Mouse (Mus musculus) liver, embryonic 14.5 days (tissue): ENCODE results near the gene Bdkrb2.

Source experiments
- CTCF ChIP-seq: IDR thresholded peaks from 2 replicates; pipeline ENCODE4 v1.5.1; 2016; ENCODE audit warnings: antibody characterized with exemption, low read depth, control low read depth
- EP300 ChIP-seq: IDR thresholded peaks from 2 replicates; pipeline ENCODE4 v1.6.1; 2016; ENCODE audit warnings: antibody characterized with exemption, low read depth

DNA sequence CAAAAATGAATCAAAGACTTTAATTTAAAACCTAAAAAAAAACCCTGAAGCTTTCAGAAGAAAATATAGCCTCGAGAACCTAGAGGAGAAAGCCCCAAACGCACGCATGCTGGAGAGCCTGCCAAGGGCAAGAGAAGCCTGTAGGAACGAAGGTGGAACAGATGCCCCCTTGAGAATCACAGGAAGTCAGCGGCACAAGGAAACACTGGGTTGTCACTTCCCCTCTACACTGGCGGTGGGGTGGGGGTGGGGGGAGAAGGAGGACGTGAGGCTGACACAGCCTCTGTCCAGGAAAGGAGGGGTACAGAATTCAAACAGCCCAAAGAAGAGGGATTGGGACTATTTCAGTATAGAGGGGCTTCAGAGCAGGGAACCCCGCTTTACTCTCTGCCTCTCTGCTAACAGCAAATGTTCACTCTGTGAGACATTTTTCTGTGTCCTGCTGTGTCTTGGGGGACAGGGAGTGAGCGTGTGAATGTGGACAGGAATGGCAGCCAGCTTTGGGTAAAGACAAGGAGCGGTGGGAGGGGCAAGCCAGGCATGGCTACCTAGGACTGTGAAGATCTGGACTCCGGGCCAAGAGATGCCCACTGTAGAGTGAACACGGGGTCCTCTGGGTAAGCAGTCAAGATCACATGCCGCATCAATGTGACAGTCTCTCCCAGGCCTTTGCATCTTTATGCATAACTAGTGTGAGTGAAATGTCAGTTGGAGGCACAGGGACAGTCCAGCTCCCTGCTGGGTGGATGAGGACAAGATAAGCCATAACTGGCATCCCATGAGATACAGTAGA, 26.9 kb upstream of the Bdkrb2 start:
- no peak for TF ChIP-seq CTCF
- TF ChIP-seq EP300: no peak
